Mouse (Mus musculus) midbrain, embryonic 11.5 days (tissue): Measurements from ENCODE around the gene Gsta4. TPM values are rescaled to one million over a fixed set of nuclear protein-coding genes. Genes with fewer than 3 reads are reported as not detected.
"Not testable (repeated sequence)": the region's sequence is repeated elsewhere in the genome, so short reads cannot be mapped to it uniquely, and the experiment has no call there.

Experiments
- ATAC-seq: fragments of 200-750 bp; cut with Nextera tagmentation; 2 replicates; pipeline ENCODE4 v1.8.0; 2017; ENCODE audit warnings: moderate TSS enrichment, moderate library complexity; ENCODE audit not compliant: low FRiP score
- DNase-seq: peaks from one replicate; pipeline ENCODE4 v3.0.0; 2015; ENCODE audit warnings: low spot score; ENCODE audit errors: missing footprints
- H3K27ac ChIP-seq: fragments of 300-500 bp; sonication (generic); 2 replicates; pipeline ENCODE4 v1.5.1; 2014; ENCODE audit warnings: low read depth, low read length
- H3K27me3 ChIP-seq: fragments of 300-500 bp; sonication (generic); 2 replicates; pipeline ENCODE4 v1.6.1; 2014; ENCODE audit warnings: mild to moderate bottlenecking, low read length, moderate library complexity, mixed read lengths; ENCODE audit not compliant: control insufficient read depth, insufficient read depth
- H3K36me3 ChIP-seq: fragments of 300-500 bp; sonication (generic); 2 replicates; pipeline ENCODE4 v1.6.1; 2014; ENCODE audit warnings: mild to moderate bottlenecking, low read length, moderate library complexity, mixed read lengths; ENCODE audit not compliant: control insufficient read depth, insufficient read depth
- H3K4me1 ChIP-seq: fragments of 300-500 bp; sonication (generic); 2 replicates; pipeline ENCODE4 v1.6.1; 2014; ENCODE audit warnings: low read length; ENCODE audit not compliant: control insufficient read depth, insufficient read depth
- H3K4me2 ChIP-seq: fragments of 300-500 bp; sonication (generic); 2 replicates; pipeline ENCODE4 v1.6.1; 2014; ENCODE audit warnings: mild to moderate bottlenecking, moderate library complexity
- H3K4me3 ChIP-seq: fragments of 300-500 bp; sonication (generic); 2 replicates; pipeline ENCODE4 v1.5.1; 2014; ENCODE audit warnings: low read depth, low read length
- H3K9ac ChIP-seq: fragments of 300-500 bp; sonication (generic); 2 replicates; pipeline ENCODE4 v1.6.1; 2014; ENCODE audit warnings: low read length
- H3K9me3 ChIP-seq: fragments of 300-500 bp; sonication (generic); 2 replicates; pipeline ENCODE4 v1.6.1; 2016; ENCODE audit warnings: low read length; ENCODE audit not compliant: control insufficient read depth
- WGBS: fragments of 180-500 bp; shearing (Covaris S2); extraction: QIAGEN DNeasy Blood & Tissue Kit; methylation state at CpG from one replicate; pipeline ENCODE4 v1.1.7; 2014; 5-methylcytosine and 5-hydroxymethylcytosine counted together
- polyA plus RNA-seq: library from polyadenylated mRNA; unstranded; fragments of >200 nt; fragmentation: Nextera tagmentation; extraction: Ambion mirVana; gene quantifications from 2 replicates; pipeline ENCODE4 v1.2.1, GENCODE M21; 2014

Gsta4 gene
- polyA plus RNA-seq, 1 experiment from 2014 or later: 27.2 TPM

GRCm38 (mm10) chr9:78157221-78157620, 25.4 kb upstream of the Gsta4 start:
- Histone ChIP-seq H3K4me3 (no peak overlapping the region), H3K27me3 (no peaks in the 10 kb centered on the region), H3K36me3 (peaks cover 30% of the 10 kb centered on the region), H3K9me3 (no peaks in the 10 kb centered on the region), H3K27ac (no peak overlapping the region), H3K4me2 (no peak overlapping the region), H3K4me1 (no peaks in the 10 kb centered on the region), H3K9ac (no peak overlapping the region)
- no peak for DNase-seq
- no peak for ATAC-seq
- 77% methylated on average over 1 of the region's 1 CpGs for WGBS

- H3K36me3 ChIP-seq: peaks cover 25% of the 10 kb centered on the region
- 86% methylated on average over 10 of the region's 10 CpGs for WGBS
- no peak for DNase-seq
Observed at GRCm38 (mm10) chr9:78163291-78163690, 19.3 kb upstream of the Gsta4 start.

GRCm38 (mm10) chr9:78164741-78165140, 17.8 kb upstream of the Gsta4 start:
- Histone ChIP-seq H3K27me3 (no peaks in the 10 kb centered on the region), H3K4me2 (no peak overlapping the region), H3K9ac (no peak overlapping the region), H3K9me3 (no peaks in the 10 kb centered on the region), H3K4me3 (no peak overlapping the region), H3K4me1 (no peaks in the 10 kb centered on the region), H3K36me3 (peaks cover 22% of the 10 kb centered on the region), H3K27ac (no peak overlapping the region)
- 89% methylated on average over 3 of the region's 3 CpGs for WGBS
- ATAC-seq (no peak), DNase-seq (no peak)

More at GRCm38 (mm10) chr9:78163291-78163690, 19.3 kb upstream of the Gsta4 start:
- H3K27me3 ChIP-seq: no peaks in the 10 kb centered on the region
- no peak overlapping the region for H3K9ac ChIP-seq
- no peak for ATAC-seq
- H3K27ac ChIP-seq: no peak overlapping the region
- no peak overlapping the region for H3K4me3 ChIP-seq
- H3K4me2 ChIP-seq: no peak overlapping the region
- no peaks in the 10 kb centered on the region for H3K9me3 ChIP-seq
- H3K4me1 ChIP-seq: no peaks in the 10 kb centered on the region

GRCm38 (mm10) chr9:78165454-78165853, 17.1 kb upstream of the Gsta4 start:
- DNase-seq (no peak), ATAC-seq (no peak)
- Histone ChIP-seq H3K27ac (no peak overlapping the region), H3K4me2 (no peak overlapping the region), H3K9ac (no peak overlapping the region), H3K9me3 (no peaks in the 10 kb centered on the region), H3K4me3 (no peak overlapping the region), H3K36me3 (peaks cover 21% of the 10 kb centered on the region), H3K27me3 (no peaks in the 10 kb centered on the region), H3K4me1 (no peaks in the 10 kb centered on the region)
- WGBS: 96% methylated on average over 6 of the region's 6 CpGs

- Histone ChIP-seq H3K4me2 (no peak overlapping the region), H3K27ac (no peak overlapping the region), H3K9me3 (no peaks in the 10 kb centered on the region), H3K4me1 (no peaks in the 10 kb centered on the region), H3K36me3 (peaks cover 9% of the 10 kb centered on the region; the same call in 1 of the 2 replicates), H3K9ac (no peak overlapping the region), H3K4me3 (no peak overlapping the region), H3K27me3 (no peaks in the 10 kb centered on the region)
- ATAC-seq (no peak), DNase-seq (no peak)
- WGBS: 82% methylated on average over 19 of the region's 19 CpGs
Observed at GRCm38 (mm10) chr9:78166694-78167452, 15.7 kb upstream of the Gsta4 start.

GRCm38 (mm10) chr9:78167453-78167969, 15.1 kb upstream of the Gsta4 start:
- peaks cover 8% of the 10 kb centered on the region; the same call in 1 of the 2 replicates for H3K36me3 ChIP-seq
- WGBS: 85% methylated on average over 19 of the region's 19 CpGs
- no peak overlapping the region for H3K4me3 ChIP-seq
- no peaks in the 10 kb centered on the region for H3K27me3 ChIP-seq
- H3K4me1 ChIP-seq: no peaks in the 10 kb centered on the region
- no peak overlapping the region for H3K4me2 ChIP-seq
- DNase-seq (no peak), ATAC-seq (no peak; the same call in 1 of the 2 replicates)
- no peak overlapping the region for H3K9ac ChIP-seq
- H3K9me3 ChIP-seq: no peaks in the 10 kb centered on the region
- H3K27ac ChIP-seq: no peak overlapping the region

GRCm38 (mm10) chr9:78168864-78169263, 13.7 kb upstream of the Gsta4 start:
- peaks cover 8% of the 10 kb centered on the region; the same call in 1 of the 2 replicates for H3K36me3 ChIP-seq
- no peaks in the 10 kb centered on the region for H3K4me1 ChIP-seq
- DNase-seq: no peak
- H3K9ac ChIP-seq: no peak overlapping the region
- ATAC-seq: no peak
- no peak overlapping the region for H3K4me3 ChIP-seq
- H3K9me3 ChIP-seq: no peaks in the 10 kb centered on the region
- no peak overlapping the region for H3K4me2 ChIP-seq
- WGBS: 94% methylated on average over 6 of the region's 6 CpGs
- no peak overlapping the region for H3K27ac ChIP-seq
- H3K27me3 ChIP-seq: no peaks in the 10 kb centered on the region

- Histone ChIP-seq H3K27me3 (no peaks in the 10 kb centered on the region), H3K4me3 (no peak overlapping the region), H3K9ac (no peak overlapping the region), H3K9me3 (no peaks in the 10 kb centered on the region), H3K4me1 (no peaks in the 10 kb centered on the region), H3K36me3 (no peaks in the 10 kb centered on the region), H3K27ac (no peak overlapping the region), H3K4me2 (no peak overlapping the region)
- DNase-seq (no peak), ATAC-seq (no peak)
- 46% methylated on average over 1 of the region's 1 CpGs for WGBS
Observed at GRCm38 (mm10) chr9:78174016-78174415, 8.6 kb upstream of the Gsta4 start.

- 49% methylated on average over 3 of the region's 3 CpGs for WGBS
- not testable (repeated sequence) for H3K36me3 ChIP-seq, H3K4me1 ChIP-seq, H3K9me3 ChIP-seq, DNase-seq, H3K4me3 ChIP-seq, H3K27me3 ChIP-seq, H3K27ac ChIP-seq, H3K9ac ChIP-seq
- H3K4me2 ChIP-seq: peak overlapping the region; percentile 4; the same call in 1 of the 2 replicates
- ATAC-seq: peak; percentile 53
Observed at GRCm38 (mm10) chr9:78174925-78175276, 7.7 kb upstream of the Gsta4 start.
